ENCODE assay signal across 26 mouse cellular contexts in genomic region chr3:32684631-32685030, GRCm38 (mm10). TPM values are rescaled to one million over a fixed set of nuclear protein-coding genes. Genes with fewer than 3 reads are reported as not detected.
DNase-seq lines count a peak whose midpoint lies in the region; ATAC-seq and TF ChIP-seq lines count a peak whose summit lies in the region.
"Had no signal": no experiment of that assay in that cellular context is flagged by ENCODE, and none has a peak within 500 bp of the region (broad histone marks: within the 10 kb centered on the region; RNA-seq: fewer than 3 reads in every experiment).

No protein-coding gene starts in this region.

- DNase-seq in gastrocnemius, adult 2 months = no peak
- DNase-seq in gastrocnemius, adult 18-20 months (ENCODE audit: low spot score) = no peak
- peak in 1 of 2 experiments; percentile 9 for DNase-seq in heart, adult 2 months
- no peak for DNase-seq in heart, postnatal 4 days
- peak; percentile 12 to 25 for DNase-seq in heart, adult 9 months (ENCODE audit: low spot score in 2 of 2)
- no peak for DNase-seq in heart, postnatal 14 days
- no peak for DNase-seq in heart, postnatal 0 days (ENCODE audit: low spot score)
- DNase-seq: adrenal gland, adult 8-10 months; adrenal gland, postnatal 14 days; adrenal gland, postnatal 36 days; B cell, adult 2 months; cerebellum, adult 11 months; cerebellum, adult 18-20 months; cerebellum, adult 8-10 months; cerebellum, adult 9-11 months; cerebellum, postnatal 25 days had no signal

- no peak overlapping the region for H3K9ac ChIP-seq in heart, adult 2 months (ENCODE audit: low read depth, low read length)
- no peak overlapping the region for H3K9ac ChIP-seq in heart, postnatal 0 days (replicated peaks; ENCODE audit: low read depth, low read length)
- H3K9ac ChIP-seq in heart, embryonic 12.5 days = no peak overlapping the region
- H3K9ac ChIP-seq: embryonic facial prominence, embryonic 12.5 days; forebrain, embryonic 13.5 days; forebrain, embryonic 15.5 days had no signal

- no peak for TF ChIP-seq CTCF in gastrocnemius, adult 2 months (IDR thresholded peaks at IDR 0.05)
- no peak for TF ChIP-seq CTCF in heart, adult 2 months (IDR thresholded peaks at IDR 0.05)
- TF ChIP-seq CTCF in heart, postnatal 0 days (IDR thresholded peaks at IDR 0.05; ENCODE audit: low read depth) = no peak

- H3K9me3 ChIP-seq in heart, postnatal 0 days (replicated peaks; ENCODE audit: control insufficient read depth, low read length) = no peaks in the 10 kb centered on the region
- no peaks in the 10 kb centered on the region for H3K9me3 ChIP-seq in heart, embryonic 12.5 days (replicated peaks)
- H3K9me3 ChIP-seq: embryonic facial prominence, embryonic 10.5 days; embryonic facial prominence, embryonic 12.5 days; forebrain, embryonic 13.5 days; forebrain, embryonic 15.5 days; G1E had no signal

- no peaks in the 10 kb centered on the region for H3K27me3 ChIP-seq in heart, adult 2 months (ENCODE audit: control insufficient read depth, insufficient read depth, low read length)
- H3K27me3 ChIP-seq in heart, postnatal 0 days (ENCODE audit: control insufficient read depth, insufficient read depth, low read length) = no peaks in the 10 kb centered on the region
- H3K27me3 ChIP-seq in heart, embryonic 12.5 days (replicated peaks) = no peaks in the 10 kb centered on the region
- H3K27me3 ChIP-seq: CH12.LX; embryonic facial prominence, embryonic 12.5 days; forebrain, embryonic 13.5 days; forebrain, embryonic 15.5 days had no signal

- no peak for TF ChIP-seq EP300 in heart, adult 2 months (IDR thresholded peaks at IDR 0.05; ENCODE audit: insufficient read depth, low read depth, low read length)
- TF ChIP-seq EP300 in heart, postnatal 0 days (IDR thresholded peaks at IDR 0.05; ENCODE audit: low read depth) = no peak

- no peaks in the 10 kb centered on the region for H3K36me3 ChIP-seq in heart, adult 2 months (ENCODE audit: control insufficient read depth, insufficient read depth, low read length)
- H3K36me3 ChIP-seq in heart, postnatal 0 days (replicated peaks; ENCODE audit: control insufficient read depth, insufficient read depth, low read length) = no peaks in the 10 kb centered on the region
- H3K36me3 ChIP-seq in heart, embryonic 12.5 days = no peaks in the 10 kb centered on the region
- H3K36me3 ChIP-seq: embryonic facial prominence, embryonic 10.5 days; embryonic facial prominence, embryonic 12.5 days; forebrain, embryonic 15.5 days; G1E had no signal

- ATAC-seq in heart, postnatal 0 days (ENCODE audit: insufficient read depth, low read depth) = peak; percentile 44; the same call in 1 of the 2 replicates
- no peak for ATAC-seq in heart, embryonic 12.5 days (ENCODE audit: insufficient number of reproducible peaks, low FRiP score)
- ATAC-seq: activated CD4-positive, CD25-positive, alpha-beta regulatory T cell, adult 4 months; CD4-positive, CD25-positive, alpha-beta regulatory T cell, adult 4 months; forebrain, embryonic 13.5 days; forebrain, embryonic 15.5 days; Patski had no signal

- no peak overlapping the region for H3K4me3 ChIP-seq in gastrocnemius, adult 2 months
- H3K4me3 ChIP-seq in heart, adult 2 months = no peak overlapping the region
- H3K4me3 ChIP-seq in heart, postnatal 0 days (ENCODE audit: low read depth, low read length) = no peak overlapping the region
- H3K4me3 ChIP-seq in heart, embryonic 12.5 days = no peak overlapping the region
- H3K4me3 ChIP-seq: embryonic facial prominence, embryonic 10.5 days; embryonic facial prominence, embryonic 12.5 days; forebrain, embryonic 13.5 days; forebrain, embryonic 15.5 days had no signal

- H3K27ac ChIP-seq in gastrocnemius, adult 2 months = peak overlapping the region; percentile 59
- peak overlapping the region; percentile 27 for H3K27ac ChIP-seq in heart, adult 2 months
- no peak overlapping the region for H3K27ac ChIP-seq in heart, postnatal 0 days (ENCODE audit: low read depth)
- H3K27ac ChIP-seq in heart, embryonic 12.5 days (ENCODE audit: poor library complexity, severe bottlenecking) = no peak overlapping the region
- H3K27ac ChIP-seq: embryonic facial prominence, embryonic 10.5 days; embryonic facial prominence, embryonic 12.5 days; forebrain, embryonic 13.5 days; forebrain, embryonic 15.5 days had no signal

- intact Hi-C loops in gastrocnemius, adult 2 months (cut with DNase I) = no loop called here
- intact Hi-C loops in heart, adult 2 months (cut with DNase I) = no loop called here
- intact Hi-C loops in heart, postnatal 14 days (cut with DNase I) = no loop called here

- no peaks in the 10 kb centered on the region for H3K79me2 ChIP-seq in heart, adult 2 months (replicated peaks; ENCODE audit: control insufficient read depth, insufficient read depth, low read length)

- no peak for TF ChIP-seq POLR2A in heart, adult 2 months (IDR thresholded peaks at IDR 0.05; ENCODE audit: insufficient read depth, low read depth, low read length)

- no peaks in the 10 kb centered on the region for H3K4me1 ChIP-seq in heart, adult 2 months (ENCODE audit: control insufficient read depth, insufficient read depth, low read length)
- H3K4me1 ChIP-seq in heart, postnatal 0 days (ENCODE audit: control insufficient read depth, insufficient read depth) = no peaks in the 10 kb centered on the region
- H3K4me1 ChIP-seq in heart, embryonic 12.5 days (replicated peaks) = no peaks in the 10 kb centered on the region
- H3K4me1 ChIP-seq: embryonic facial prominence, embryonic 10.5 days; embryonic facial prominence, embryonic 12.5 days; forebrain, embryonic 13.5 days; forebrain, embryonic 15.5 days had no signal

- WGBS in heart, adult 2 months = 42% methylated on average over 3 of the region's 3 CpGs
- 41% methylated on average over 3 of the region's 3 CpGs for WGBS in heart, postnatal 0 days
- 61% methylated on average over 3 of the region's 3 CpGs for WGBS in heart, embryonic 12.5 days

- no peak overlapping the region for H3K4me2 ChIP-seq in heart, postnatal 0 days (ENCODE audit: low read depth, low read length)
- no peak overlapping the region for H3K4me2 ChIP-seq in heart, embryonic 12.5 days
- H3K4me2 ChIP-seq: embryonic facial prominence, embryonic 12.5 days; forebrain, embryonic 13.5 days; forebrain, embryonic 15.5 days had no signal

RNA-seq across cellular contexts. Expression of gene Actl6a, which starts 21.5 kb away (rescaled TPM):
- 10 to 100 TPM; 13.1 to 16.0 TPM for total RNA-seq in gastrocnemius, adult 2 months (2021)
- 10 to 100 TPM; 14.3 to 14.7 TPM for total RNA-seq in gastrocnemius, adult 18-20 months (2021)
- total RNA-seq in heart, adult 2 months (2021) = 10 to 100 TPM; 22.1 to 22.9 TPM
- polyA plus RNA-seq in heart, adult 2 months (2012; rRNA removed) = 11.1 and 18.1 TPM in 2 replicates
- 10 to 100 TPM; 46.6 to 54.2 TPM for total RNA-seq in heart, postnatal 4 days (2021)
- 10 to 100 TPM; 21.2 to 24.9 TPM for total RNA-seq in heart, postnatal 14 days (2021)
- total RNA-seq in heart, postnatal 0 days (2014; rRNA removed; ENCODE audit: low replicate concordance) = 54.2 and 68.2 TPM in 2 replicates
- 53.2 and 58.0 TPM in 2 replicates for polyA plus RNA-seq in heart, postnatal 0 days (2015; fragmentation: Nextera tagmentation; extraction: Ambion mirVana)
- polyA plus RNA-seq in heart, embryonic 12.5 days (2016; fragmentation: Nextera tagmentation; extraction: Ambion mirVana) = 105 and 108 TPM in 2 replicates

RNA-seq across cellular contexts. Expression of gene Ndufb5, which starts 52.2 kb away (rescaled TPM):
- 100 to 1,000 TPM; 524 to 701 TPM for total RNA-seq in gastrocnemius, adult 2 months (2021)
- 100 to 1,000 TPM; 575 to 650 TPM for total RNA-seq in gastrocnemius, adult 18-20 months (2021)
- total RNA-seq in heart, adult 2 months (2021) = 100 to 1,000 TPM; 793 to 933 TPM
- 925 and 1,211 TPM in 2 replicates for polyA plus RNA-seq in heart, adult 2 months (2012; rRNA removed)
- 100 to 1,000 TPM; 562 to 570 TPM for total RNA-seq in heart, postnatal 4 days (2021)
- 100 to 1,000 TPM; 768 to 787 TPM for total RNA-seq in heart, postnatal 14 days (2021)
- total RNA-seq in heart, postnatal 0 days (2014; rRNA removed; ENCODE audit: low replicate concordance) = 1,718 and 2,037 TPM in 2 replicates
- 1,180 and 1,227 TPM in 2 replicates for polyA plus RNA-seq in heart, postnatal 0 days (2015; fragmentation: Nextera tagmentation; extraction: Ambion mirVana)
- polyA plus RNA-seq in heart, embryonic 12.5 days (2016; fragmentation: Nextera tagmentation; extraction: Ambion mirVana) = 468 and 489 TPM in 2 replicates

RNA-seq across cellular contexts. Expression of gene Mrpl47, which starts 52.8 kb away (rescaled TPM):
- 10 to 100 TPM; 24.5 to 36.0 TPM for total RNA-seq in gastrocnemius, adult 2 months (2021)
- 10 to 100 TPM; 24.5 to 26.9 TPM for total RNA-seq in gastrocnemius, adult 18-20 months (2021)
- total RNA-seq in heart, adult 2 months (2021) = 10 to 100 TPM; 39.3 to 44.8 TPM
- polyA plus RNA-seq in heart, adult 2 months (2012; rRNA removed) = 4.8 and 10.8 TPM in 2 replicates
- 10 to 100 TPM; 36.9 to 45.3 TPM for total RNA-seq in heart, postnatal 4 days (2021)
- 10 to 100 TPM; 33.3 to 41.9 TPM for total RNA-seq in heart, postnatal 14 days (2021)
- 8.1 and 9.5 TPM in 2 replicates for total RNA-seq in heart, postnatal 0 days (2014; rRNA removed; ENCODE audit: low replicate concordance)
- 39.0 and 42.7 TPM in 2 replicates for polyA plus RNA-seq in heart, postnatal 0 days (2015; fragmentation: Nextera tagmentation; extraction: Ambion mirVana)
- 31.8 TPM in 2 replicates for polyA plus RNA-seq in heart, embryonic 12.5 days (2016; fragmentation: Nextera tagmentation; extraction: Ambion mirVana)

Comparison
In these comparisons a context has a peak if more than half of its experiments do, and no peak if none do; other contexts are left out.
1. DNase-seq: peak in heart, adult 9 months (2 of 2); none in gastrocnemius, adult 2 months (single experiment), gastrocnemius, adult 18-20 months (single experiment), heart, postnatal 4 days (single experiment), heart, postnatal 14 days (0 of 2) and heart, postnatal 0 days (single experiment).
2. H3K27ac ChIP-seq: peak in gastrocnemius, adult 2 months (single experiment) and heart, adult 2 months (single experiment); none in heart, postnatal 0 days (single experiment) and heart, embryonic 12.5 days (single experiment).